ENCODE assay signal across 8 mouse cellular contexts in genomic region chr9:53301269-53301720, GRCm38 (mm10). TPM values are rescaled to one million over a fixed set of nuclear protein-coding genes. Genes with fewer than 3 reads are reported as not detected.
DNase-seq lines count a peak whose midpoint lies in the region; ATAC-seq lines count a peak whose summit lies in the region.

Gene Exph5, plus strand, starts transcription at chr9:53301670.

- H3K27me3 ChIP-seq in forebrain, embryonic 12.5 days, result peaks cover 33% of the 10 kb centered on the region
- H3K27me3 ChIP-seq in kidney, embryonic 14.5 days (ENCODE audit: control insufficient read depth, insufficient read depth, low read length), result no peaks in the 10 kb centered on the region
- peaks cover 17% of the 10 kb centered on the region for H3K27me3 ChIP-seq in liver, embryonic 15.5 days
- H3K27me3 ChIP-seq in neural tube, embryonic 13.5 days, result peaks cover 21% of the 10 kb centered on the region

- no peaks in the 10 kb centered on the region for H3K36me3 ChIP-seq in forebrain, embryonic 12.5 days (replicated peaks)
- no peaks in the 10 kb centered on the region for H3K36me3 ChIP-seq in kidney, embryonic 14.5 days (ENCODE audit: control insufficient read depth, insufficient read depth, low read length)
- no peaks in the 10 kb centered on the region for H3K36me3 ChIP-seq in liver, embryonic 15.5 days (replicated peaks)
- no peaks in the 10 kb centered on the region for H3K36me3 ChIP-seq in neural tube, embryonic 13.5 days

- peak within 1 kb of the TSS; percentile 34 for H3K4me3 ChIP-seq in forebrain, embryonic 12.5 days (replicated peaks)
- peak within 1 kb of the TSS; percentile 37 for H3K4me3 ChIP-seq in kidney, embryonic 14.5 days (ENCODE audit: low read length)
- peak within 1 kb of the TSS; percentile 27 for H3K4me3 ChIP-seq in liver, embryonic 15.5 days (replicated peaks)
- peak within 1 kb of the TSS; percentile 35 for H3K4me3 ChIP-seq in neural tube, embryonic 13.5 days

- peak; percentile 33; the same call in 1 of the 2 replicates for ATAC-seq in forebrain, embryonic 12.5 days (ENCODE audit: low FRiP score)
- peak; percentile 79 for ATAC-seq in kidney, embryonic 14.5 days (ENCODE audit: low FRiP score, low TSS enrichment)
- peak; percentile 34; the same call in 1 of the 2 replicates for ATAC-seq in liver, embryonic 15.5 days (ENCODE audit: insufficient read depth)
- ATAC-seq in neural tube, embryonic 13.5 days (ENCODE audit: low read depth), result no peak

- peaks cover 14% of the 10 kb centered on the region for H3K4me1 ChIP-seq in forebrain, embryonic 12.5 days
- H3K4me1 ChIP-seq in kidney, embryonic 14.5 days (ENCODE audit: control insufficient read depth, insufficient read depth, low read length), result no peaks in the 10 kb centered on the region
- no peaks in the 10 kb centered on the region for H3K4me1 ChIP-seq in liver, embryonic 15.5 days (replicated peaks)
- peaks cover 11% of the 10 kb centered on the region for H3K4me1 ChIP-seq in neural tube, embryonic 13.5 days (replicated peaks)

- DNase-seq in adrenal gland, postnatal 10 days, result peak; percentile 19
- no peak for DNase-seq in adrenal gland, adult 8-10 months
- peak; percentile 90 for DNase-seq in brain, adult 2 months (ENCODE audit: low read depth, low spot score)
- DNase-seq in urinary bladder, postnatal 25 days (ENCODE audit: low spot score), result peak; percentile 32

- no peaks in the 10 kb centered on the region for H3K9me3 ChIP-seq in forebrain, embryonic 12.5 days
- H3K9me3 ChIP-seq in kidney, embryonic 14.5 days (ENCODE audit: control insufficient read depth, low read length), result no peaks in the 10 kb centered on the region
- no peaks in the 10 kb centered on the region for H3K9me3 ChIP-seq in liver, embryonic 15.5 days (replicated peaks)
- H3K9me3 ChIP-seq in neural tube, embryonic 13.5 days, result no peaks in the 10 kb centered on the region

- under 1% methylated on average over 11 of the region's 11 CpGs for WGBS in forebrain, embryonic 12.5 days
- 0% methylated on average over 11 of the region's 11 CpGs for WGBS in kidney, embryonic 14.5 days
- WGBS in liver, embryonic 15.5 days (ENCODE audit: insufficient replicate concordance), result 2% methylated on average over 11 of the region's 11 CpGs
- under 1% methylated on average over 11 of the region's 11 CpGs for WGBS in neural tube, embryonic 13.5 days

- H3K27ac ChIP-seq in forebrain, embryonic 12.5 days, result no peak within 1 kb of the TSS
- no peak within 1 kb of the TSS for H3K27ac ChIP-seq in kidney, embryonic 14.5 days (ENCODE audit: low read depth, low read length)
- H3K27ac ChIP-seq in liver, embryonic 15.5 days (replicated peaks), result no peak within 1 kb of the TSS
- no peak within 1 kb of the TSS for H3K27ac ChIP-seq in neural tube, embryonic 13.5 days (replicated peaks)

- H3K4me2 ChIP-seq in forebrain, embryonic 12.5 days, result peak within 1 kb of the TSS; percentile 67
- peak within 1 kb of the TSS; percentile 66 for H3K4me2 ChIP-seq in kidney, embryonic 14.5 days (replicated peaks; ENCODE audit: low read depth, low read length)
- peak within 1 kb of the TSS; percentile 63 for H3K4me2 ChIP-seq in liver, embryonic 15.5 days
- peak within 1 kb of the TSS; percentile 76 for H3K4me2 ChIP-seq in neural tube, embryonic 13.5 days

- H3K9ac ChIP-seq in forebrain, embryonic 12.5 days, result peak within 1 kb of the TSS; percentile 27; the same call in 1 of the 2 replicates
- 0 out of 2 replicates have a peak within 1 kb of the TSS, but pooled peaks have one; percentile 4 for H3K9ac ChIP-seq in kidney, embryonic 14.5 days (ENCODE audit: low read depth, low read length)
- H3K9ac ChIP-seq in liver, embryonic 15.5 days, result no peak within 1 kb of the TSS
- H3K9ac ChIP-seq in neural tube, embryonic 13.5 days, result peak within 1 kb of the TSS; percentile 39

RNA-seq across cellular contexts. Expression of gene Exph5, which starts in this region (rescaled TPM):
- total RNA-seq in adrenal gland, postnatal 10 days (2021), result 1 to 10 TPM in 1 of 2 experiments, under 1 TPM in 1; 0.70 to 1.1 TPM
- under 1 TPM; 0.10 to 0.28 (median 0.25) TPM for total RNA-seq in adrenal gland, adult 8-10 months (2022)
- polyA plus RNA-seq in forebrain, embryonic 12.5 days (2016; fragmentation: Nextera tagmentation; extraction: Ambion mirVana), result 0.29 and 0.36 TPM in 2 replicates
- 1.1 and 2.1 TPM in 2 replicates for polyA plus RNA-seq in kidney, embryonic 14.5 days (2014; fragmentation: Nextera tagmentation; extraction: Ambion mirVana)
- polyA plus RNA-seq in liver, embryonic 15.5 days (2015; fragmentation: Nextera tagmentation; extraction: Ambion mirVana), result 0.35 and 0.47 TPM in 2 replicates
- polyA plus RNA-seq in neural tube, embryonic 13.5 days (2015; fragmentation: Nextera tagmentation; extraction: Ambion mirVana), result 0.08 and 0.10 TPM in 2 replicates

Comparison
In these comparisons a context has a peak if more than half of its experiments do, and no peak if none do; other contexts are left out.
1. Peak in ATAC-seq, H3K4me3 ChIP-seq, H3K9ac ChIP-seq and H3K4me2 ChIP-seq in forebrain, embryonic 12.5 days; RNA of the gene not detected or under 1 TPM.
2. Peak in ATAC-seq, H3K4me3 ChIP-seq and H3K4me2 ChIP-seq in liver, embryonic 15.5 days; RNA of the gene not detected or under 1 TPM.